Mouse (Mus musculus): ENCODE results near the gene Dnlz. TPM values are rescaled to one million over a fixed set of nuclear protein-coding genes. Genes with fewer than 3 reads are reported as not detected.
"Not testable (repeated sequence)": the region's sequence is repeated elsewhere in the genome, so short reads cannot be mapped to it uniquely, and the experiment has no call there.

Dnlz gene
- total and polyA plus RNA-seq, 3 experiments, result 22.7 to 25.9 (median 23.2) TPM

- TF ChIP-seq EP300 (IDR thresholded peaks at IDR 0.05; ENCODE audit: insufficient read depth, low read depth, low read length) (no peak), CTCF (IDR thresholded peaks at IDR 0.05) (no peak), POLR2A (IDR thresholded peaks at IDR 0.05; ENCODE audit: insufficient read depth, low read depth, low read length) (no peak)
- no peaks in the 10 kb centered on the region for H3K27me3 ChIP-seq (ENCODE audit: control insufficient read depth, insufficient read depth, low read length)
- intact Hi-C loops (cut with DNase I), result no loop called here
Observed at GRCm38 (mm10) chr2:26391617-26392016, 39.7 kb upstream of the Dnlz start.

GRCm38 (mm10) chr2:26390954-26391353 lies 39.0 kb upstream of the Dnlz start:
- Histone ChIP-seq H3K9ac (ENCODE audit: low read depth, low read length) (no peak overlapping the region), H3K4me3 (no peak overlapping the region), H3K27me3 (ENCODE audit: control insufficient read depth, insufficient read depth, low read length) (no peaks in the 10 kb centered on the region), H3K36me3 (ENCODE audit: control insufficient read depth, insufficient read depth, low read length) (no peaks in the 10 kb centered on the region), H3K79me2 (replicated peaks; ENCODE audit: control insufficient read depth, insufficient read depth, low read length) (no peaks in the 10 kb centered on the region), H3K4me1 (ENCODE audit: control insufficient read depth, insufficient read depth, low read length) (peaks cover 3% of the 10 kb centered on the region), H3K27ac (no peak overlapping the region)
- no peak for DNase-seq
- 73% methylated on average over 3 of the region's 3 CpGs for WGBS
- TF ChIP-seq EP300 (IDR thresholded peaks at IDR 0.05; ENCODE audit: insufficient read depth, low read depth, low read length) (no peak), POLR2A (IDR thresholded peaks at IDR 0.05; ENCODE audit: insufficient read depth, low read depth, low read length) (no peak), CTCF (IDR thresholded peaks at IDR 0.05) (no peak)
- intact Hi-C loops (cut with DNase I), result no loop called here

More at GRCm38 (mm10) chr2:26391617-26392016, 39.7 kb upstream of the Dnlz start:
- peaks cover 3% of the 10 kb centered on the region for H3K4me1 ChIP-seq (ENCODE audit: control insufficient read depth, insufficient read depth, low read length)
- H3K4me3 ChIP-seq, result no peak overlapping the region
- H3K27ac ChIP-seq, result no peak overlapping the region
- H3K9ac ChIP-seq (ENCODE audit: low read depth, low read length), result no peak overlapping the region
- no peaks in the 10 kb centered on the region for H3K36me3 ChIP-seq (ENCODE audit: control insufficient read depth, insufficient read depth, low read length)
- no peak for DNase-seq
- 83% methylated on average over 6 of the region's 6 CpGs for WGBS
- H3K79me2 ChIP-seq (replicated peaks; ENCODE audit: control insufficient read depth, insufficient read depth, low read length), result no peaks in the 10 kb centered on the region

DNA sequence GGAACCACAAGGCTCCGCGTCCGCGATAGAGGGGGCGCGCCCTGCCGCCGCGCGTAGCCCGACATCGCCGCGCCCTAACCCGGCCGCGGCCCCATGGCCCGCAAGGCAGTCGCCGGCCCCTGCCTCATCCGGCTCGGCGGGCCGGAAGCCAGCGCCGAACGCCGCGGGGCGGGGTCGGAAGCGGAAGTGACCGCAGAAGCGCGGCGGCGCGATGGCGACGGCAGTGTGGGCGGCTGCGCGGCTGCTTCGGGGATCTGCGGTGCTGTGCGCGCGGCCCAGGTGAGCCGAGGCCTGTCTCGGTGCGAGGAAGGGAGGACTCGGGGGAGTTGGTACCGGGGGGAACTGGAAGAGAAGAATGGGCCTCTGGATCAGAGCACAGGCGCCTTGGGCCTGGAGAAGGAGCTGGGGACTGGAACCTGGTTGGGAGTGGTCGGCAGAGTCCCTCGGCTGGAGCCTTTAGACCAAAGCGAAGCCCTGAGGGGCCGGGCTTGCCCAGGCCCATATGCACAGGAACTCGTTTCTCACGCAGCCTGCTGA lies 37.3 kb upstream of the Dnlz start, which contains the start of the genes Entr1 and Pmpca:
TSS of gene Entr1 (minus strand) at position 163 of the 537 bp plus-strand sequence.
TSS of gene Pmpca (plus strand) at position 186 of the 537 bp plus-strand sequence.
- intact Hi-C loops (cut with DNase I), result loop anchor here (5.0 to 10.0 kb wide), 2 partner anchors 37 to 154 kb away; partner anchors contain the start of genes Dnlz and Qsox2
- TF ChIP-seq EP300 (IDR thresholded peaks at IDR 0.05; ENCODE audit: insufficient read depth, low read depth, low read length) (0 out of 2 replicates have a peak, but pooled peaks have one; percentile 4), POLR2A (IDR thresholded peaks at IDR 0.05; ENCODE audit: insufficient read depth, low read depth, low read length) (peak; percentile 79), CTCF (IDR thresholded peaks at IDR 0.05) (no peak)

DNA sequence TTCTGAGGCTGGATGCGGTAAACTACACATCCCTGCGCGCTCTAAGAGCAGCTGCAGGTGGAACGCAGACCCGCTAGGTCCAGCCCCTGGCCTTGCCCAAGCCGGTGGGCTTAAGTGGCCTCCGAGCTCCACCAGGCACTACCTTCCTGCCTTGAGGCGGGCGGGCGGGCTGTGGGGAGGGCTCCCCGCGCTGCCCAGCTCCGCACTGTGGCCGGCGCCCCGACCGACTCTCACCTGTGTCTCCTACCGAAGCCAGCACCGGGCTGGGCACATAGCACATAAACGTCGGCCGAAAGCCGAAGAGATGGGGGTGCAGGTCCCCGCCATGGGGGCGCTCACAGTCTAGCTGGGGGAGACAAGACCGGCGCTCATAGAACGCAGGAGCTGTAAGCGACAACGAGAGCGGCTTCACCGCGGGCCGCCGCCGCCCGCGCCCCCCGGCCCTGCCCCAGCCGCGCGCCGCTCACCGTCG lies 36.8 kb upstream of the Dnlz start:
- peaks cover 3% of the 10 kb centered on the region for H3K4me1 ChIP-seq (ENCODE audit: control insufficient read depth, insufficient read depth, low read length)
- WGBS, result 1% methylated on average over 45 of the region's 45 CpGs
- TF ChIP-seq EP300 (IDR thresholded peaks at IDR 0.05; ENCODE audit: insufficient read depth, low read depth, low read length), result no peak
- intact Hi-C loops (cut with DNase I), result loop anchor here (5.0 to 10.0 kb wide), 2 partner anchors 36 to 154 kb away; partner anchors contain the start of genes Dnlz and Qsox2
- H3K27ac ChIP-seq, result peak overlapping the region; percentile 69
- peak overlapping the region; percentile 94 for H3K4me3 ChIP-seq
- DNase-seq, result no peak
- H3K79me2 ChIP-seq (replicated peaks; ENCODE audit: control insufficient read depth, insufficient read depth, low read length), result no peaks in the 10 kb centered on the region
- H3K9ac ChIP-seq (ENCODE audit: low read depth, low read length), result peak overlapping the region; percentile 99
- no peaks in the 10 kb centered on the region for H3K36me3 ChIP-seq (ENCODE audit: control insufficient read depth, insufficient read depth, low read length)
- H3K27me3 ChIP-seq (ENCODE audit: control insufficient read depth, insufficient read depth, low read length), result no peaks in the 10 kb centered on the region

More for the DNA sequence above, 37.3 kb upstream of the Dnlz start, which contains the start of the genes Entr1 and Pmpca:
- no peaks in the 10 kb centered on the region for H3K27me3 ChIP-seq (ENCODE audit: control insufficient read depth, insufficient read depth, low read length)
- H3K27ac ChIP-seq, result peak within 1 kb of the TSS; percentile 69
- H3K4me1 ChIP-seq (ENCODE audit: control insufficient read depth, insufficient read depth, low read length), result peaks cover 3% of the 10 kb centered on the region
- peak within 1 kb of the TSS; percentile 94 for H3K4me3 ChIP-seq
- DNase-seq, result peak; percentile 90 to 94
- no peaks in the 10 kb centered on the region for H3K79me2 ChIP-seq (replicated peaks; ENCODE audit: control insufficient read depth, insufficient read depth, low read length)
- WGBS, result under 1% methylated on average over 60 of the region's 60 CpGs
- H3K36me3 ChIP-seq (ENCODE audit: control insufficient read depth, insufficient read depth, low read length), result no peaks in the 10 kb centered on the region
- H3K9ac ChIP-seq (ENCODE audit: low read depth, low read length), result peak within 1 kb of the TSS; percentile 99

DNA sequence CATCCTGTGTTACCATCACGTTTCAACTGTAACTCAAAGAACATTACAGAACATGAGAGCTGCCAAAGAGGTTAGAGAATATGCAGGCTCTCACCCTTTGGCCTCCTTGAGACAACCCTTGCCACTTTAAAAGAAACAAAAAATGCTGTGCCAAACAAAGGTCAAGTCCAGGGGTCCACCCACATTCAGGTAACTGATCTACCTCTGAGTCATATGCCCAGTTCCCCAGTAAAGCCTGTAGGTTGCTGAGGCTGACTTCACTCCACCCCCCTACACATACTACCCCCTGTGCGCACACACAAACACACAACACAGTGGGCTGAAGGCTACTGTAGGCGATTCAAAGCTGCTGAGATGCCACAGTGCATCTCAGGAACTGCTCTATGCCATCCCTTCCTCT lies 35.8 kb upstream of the Dnlz start:
- no peaks in the 10 kb centered on the region for H3K27me3 ChIP-seq (ENCODE audit: control insufficient read depth, insufficient read depth, low read length)
- no peaks in the 10 kb centered on the region for H3K36me3 ChIP-seq (ENCODE audit: control insufficient read depth, insufficient read depth, low read length)
- DNase-seq, result no peak
- no peak overlapping the region for H3K27ac ChIP-seq
- no peak overlapping the region for H3K9ac ChIP-seq (ENCODE audit: low read depth, low read length)
- no peak overlapping the region for H3K4me3 ChIP-seq
- no peaks in the 10 kb centered on the region for H3K79me2 ChIP-seq (replicated peaks; ENCODE audit: control insufficient read depth, insufficient read depth, low read length)
- intact Hi-C loops (cut with DNase I), result loop anchor here (5.0 to 10.0 kb wide), 2 partner anchors 35 to 153 kb away; partner anchors contain the start of genes Dnlz and Qsox2
- WGBS, result 79% methylated on average over 3 of the region's 3 CpGs
- TF ChIP-seq CTCF (IDR thresholded peaks at IDR 0.05) (no peak), EP300 (IDR thresholded peaks at IDR 0.05; ENCODE audit: insufficient read depth, low read depth, low read length) (no peak), POLR2A (IDR thresholded peaks at IDR 0.05; ENCODE audit: insufficient read depth, low read depth, low read length) (no peak)
- H3K4me1 ChIP-seq (ENCODE audit: control insufficient read depth, insufficient read depth, low read length), result peaks cover 3% of the 10 kb centered on the region

- Histone ChIP-seq H3K4me3 (peak overlapping the region; percentile 83), H3K9ac (ENCODE audit: low read depth, low read length) (peak overlapping the region; percentile 43; the same call in 1 of the 2 replicates)
- intact Hi-C loops (cut with DNase I), result loop anchor here (10.0 kb wide), 1 partner anchor 146 kb away; the partner anchor contains the start of gene Qsox2
- H3K36me3 ChIP-seq (ENCODE audit: control insufficient read depth, insufficient read depth, low read length); H3K79me2 ChIP-seq (replicated peaks; ENCODE audit: control insufficient read depth, insufficient read depth, low read length); H3K27ac ChIP-seq; DNase-seq; H3K27me3 ChIP-seq (ENCODE audit: control insufficient read depth, insufficient read depth, low read length); H3K4me1 ChIP-seq (ENCODE audit: control insufficient read depth, insufficient read depth, low read length): not testable (repeated sequence)
- 29% methylated on average over 6 of the region's 6 CpGs for WGBS
Observed at GRCm38 (mm10) chr2:26380871-26381270, 29.0 kb upstream of the Dnlz start.

Data from heart, adult 2 months (tissue).